Mouse (Mus musculus): Measurements from ENCODE around the gene Olfr810. TPM values are rescaled to one million over a fixed set of nuclear protein-coding genes. Genes with fewer than 3 reads are reported as not detected.

The Olfr810 gene
- not detected for total RNA-seq (2018; cell fraction: chromatin; rRNA removed)
- not detected for total RNA-seq (2018; cell fraction: cytosol; rRNA removed)
- not detected for total RNA-seq (2018; cell fraction: nucleus; rRNA removed)
- not detected in 3 replicates for polyA plus RNA-seq (2018)

DNA sequence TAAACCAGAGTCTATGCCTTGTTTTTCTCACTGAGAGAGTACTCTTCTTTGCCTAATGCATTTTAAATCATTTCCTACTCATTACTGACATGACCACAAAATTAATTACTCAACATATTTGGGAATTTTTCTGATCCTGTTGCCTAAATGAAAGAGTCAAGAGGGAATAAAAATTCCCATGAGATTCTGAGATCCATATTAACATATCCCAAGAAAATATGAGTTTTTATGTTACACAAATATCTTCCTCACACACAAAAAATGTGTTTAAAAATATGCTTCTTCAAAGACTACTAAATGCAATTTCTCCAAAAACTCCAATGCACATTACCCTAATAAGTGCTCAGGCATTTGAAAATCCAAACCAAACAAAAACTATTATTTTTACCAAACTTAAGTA lies at the start of gene Olfr810:
Gene Olfr810 (minus strand): TSS at position 101 of the 400 bp plus-strand sequence.
- Histone ChIP-seq H3K4me3 (ENCODE audit: inconsistent target) (no peak within 1 kb of the TSS), H3K36me3 (ENCODE audit: inconsistent target) (no peaks in the 10 kb centered on the region), H3K79me2 (ENCODE audit: inconsistent target) (no peaks in the 10 kb centered on the region), H3K27ac (no peak within 1 kb of the TSS)

DNA sequence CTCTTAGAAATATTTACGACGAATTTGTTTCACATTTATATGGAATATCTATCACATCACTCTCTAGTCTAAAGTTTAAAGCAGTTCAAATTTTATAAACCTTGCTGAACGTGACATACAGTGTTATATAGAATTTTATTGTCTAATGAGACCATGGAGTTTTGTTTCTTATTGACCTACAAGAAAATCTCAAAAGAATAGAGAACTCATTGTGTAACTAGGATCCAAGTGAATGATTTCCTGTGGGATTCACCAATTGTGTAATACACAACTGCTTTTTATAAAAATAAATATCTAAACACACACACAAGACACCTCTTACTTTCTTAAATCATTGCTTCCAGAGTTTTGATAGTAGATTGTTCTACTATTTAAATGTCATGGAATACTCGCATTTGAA lies 9.6 kb upstream of the Olfr810 start, which contains the start of gene Olfr811:
Gene Olfr811 (minus strand): TSS at position 101 of the 400 bp plus-strand sequence.
- Histone ChIP-seq H3K4me3 (ENCODE audit: inconsistent target) (no peak within 1 kb of the TSS), H3K36me3 (ENCODE audit: inconsistent target) (no peaks in the 10 kb centered on the region), H3K27ac (no peak within 1 kb of the TSS), H3K79me2 (ENCODE audit: inconsistent target) (no peaks in the 10 kb centered on the region)
- 73% methylated on average over 4 of the region's 4 CpGs for WGBS (ENCODE audit: missing documents)

DNA sequence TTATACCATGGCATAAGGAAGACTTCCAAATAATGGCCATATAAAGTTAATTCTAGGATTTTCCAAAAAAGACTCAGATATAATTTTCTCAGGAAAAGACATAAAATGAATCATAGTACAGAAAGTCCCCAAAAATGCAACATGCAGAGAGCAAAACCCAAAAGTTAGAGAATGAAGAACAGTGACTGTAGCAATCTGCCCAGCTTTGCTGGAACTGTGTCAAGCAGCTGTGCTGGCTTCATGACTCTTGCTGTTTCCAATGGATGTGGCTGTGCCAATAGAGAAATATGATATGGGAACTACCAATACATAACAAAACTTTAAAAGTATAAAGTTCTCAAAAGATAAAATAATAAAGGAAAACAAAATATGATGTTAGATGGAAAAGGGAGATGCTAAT lies 16.6 kb downstream of the Olfr810 start:
- Histone ChIP-seq H3K27ac (no peak overlapping the region), H3K36me3 (ENCODE audit: inconsistent target) (no peaks in the 10 kb centered on the region), H3K79me2 (ENCODE audit: inconsistent target) (no peaks in the 10 kb centered on the region), H3K4me3 (ENCODE audit: inconsistent target) (no peak overlapping the region)

DNA sequence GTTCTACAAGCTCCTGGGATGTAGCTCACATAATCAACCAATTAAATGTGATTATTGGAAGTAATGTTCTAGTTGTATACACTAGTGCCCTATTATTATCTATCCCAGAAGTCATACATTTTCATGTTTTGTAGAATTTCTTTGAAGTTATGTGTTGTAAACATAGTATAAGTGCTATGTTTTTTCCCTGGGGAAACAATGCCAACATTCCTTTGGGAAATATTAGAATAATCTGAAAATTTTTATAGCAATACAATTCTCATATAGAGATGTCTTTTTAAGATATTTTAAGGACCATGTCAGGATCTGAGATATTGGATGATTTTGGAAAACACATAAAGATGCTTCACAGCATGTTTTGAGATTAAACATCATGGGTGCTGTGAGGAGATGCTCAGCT lies 20.4 kb downstream of the Olfr810 start, which contains the start of gene Olfr809:
Gene Olfr809 (plus strand): TSS at position 301 of the 400 bp plus-strand sequence.
- no peak within 1 kb of the TSS for H3K4me3 ChIP-seq (ENCODE audit: inconsistent target)
- no peaks in the 10 kb centered on the region for H3K79me2 ChIP-seq (ENCODE audit: inconsistent target)
- no peaks in the 10 kb centered on the region for H3K36me3 ChIP-seq (ENCODE audit: inconsistent target)
- no peak within 1 kb of the TSS for H3K27ac ChIP-seq

DNA sequence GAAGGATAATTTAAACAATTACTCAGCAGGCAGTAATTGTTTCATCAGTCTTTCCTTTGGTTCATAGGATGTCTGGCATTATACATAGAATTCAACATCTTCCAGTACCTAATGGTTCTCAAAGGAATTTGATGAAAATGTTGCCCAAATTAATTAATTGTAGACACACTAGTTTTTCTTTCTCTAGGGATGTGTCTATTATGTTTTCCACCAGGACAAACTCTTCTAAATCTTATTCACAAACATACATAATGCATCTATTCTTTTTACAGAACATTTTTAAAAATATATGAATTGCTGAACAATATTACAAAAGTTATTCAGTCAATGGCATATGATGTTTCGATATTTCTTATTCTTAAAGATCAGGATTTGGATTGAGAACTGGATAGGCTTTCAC lies 29.5 kb downstream of the Olfr810 start, which contains the start of gene Olfr808:
Gene Olfr808 (plus strand): TSS at position 301 of the 400 bp plus-strand sequence.
- 100% methylated on average over 1 of the region's 1 CpGs for WGBS (ENCODE audit: missing documents)
- no peaks in the 10 kb centered on the region for H3K36me3 ChIP-seq (ENCODE audit: inconsistent target)
- no peak within 1 kb of the TSS for H3K27ac ChIP-seq
- no peak within 1 kb of the TSS for H3K4me3 ChIP-seq (ENCODE audit: inconsistent target)
- no peaks in the 10 kb centered on the region for H3K79me2 ChIP-seq (ENCODE audit: inconsistent target)

DNA sequence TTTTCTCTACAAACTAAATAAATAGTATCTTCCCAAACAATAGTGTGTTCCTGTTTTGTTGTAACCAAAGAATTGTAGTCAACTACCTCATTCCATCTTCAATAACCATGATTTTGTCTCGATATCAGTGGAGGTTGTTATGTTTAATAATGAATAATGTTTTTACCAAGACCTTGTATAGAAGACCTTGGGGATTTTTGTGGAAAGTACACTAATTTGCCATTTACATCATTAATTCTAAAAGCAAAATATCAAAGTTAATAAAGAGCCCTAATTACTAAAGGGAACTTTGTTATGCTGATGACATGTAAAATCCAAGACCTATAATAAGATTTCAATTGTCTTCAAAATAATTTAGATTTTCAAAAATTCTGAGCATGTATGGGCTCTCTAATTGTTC lies 37.0 kb downstream of the Olfr810 start, which contains the start of gene Olfr807:
Gene Olfr807 (minus strand): TSS at position 101 of the 400 bp plus-strand sequence.
- H3K36me3 ChIP-seq (ENCODE audit: inconsistent target) = no peaks in the 10 kb centered on the region
- WGBS (ENCODE audit: missing documents) = 57% methylated on average over 1 of the region's 1 CpGs
- no peak within 1 kb of the TSS for H3K27ac ChIP-seq
- no peaks in the 10 kb centered on the region for H3K79me2 ChIP-seq (ENCODE audit: inconsistent target)
- no peak within 1 kb of the TSS for H3K4me3 ChIP-seq (ENCODE audit: inconsistent target)

DNA sequence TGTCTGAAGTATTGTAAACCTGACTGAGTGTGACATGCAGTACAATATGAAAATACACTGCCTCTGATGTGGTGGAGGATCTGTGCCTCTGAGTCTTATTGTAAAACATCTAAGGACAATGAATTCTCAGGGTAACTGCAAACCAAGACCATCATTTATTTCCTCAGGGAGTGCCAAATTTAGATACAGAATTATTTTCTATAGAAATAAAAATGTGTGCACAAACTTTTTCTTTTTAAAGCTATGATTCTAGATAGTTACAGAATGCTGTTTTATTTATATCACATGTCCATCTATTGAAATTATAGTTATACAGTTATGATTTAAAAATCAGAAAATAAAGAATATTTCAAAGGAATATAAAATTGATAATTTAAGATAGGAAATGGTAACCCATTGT lies 52.9 kb downstream of the Olfr810 start, which contains the start of gene Olfr806:
Gene Olfr806 (minus strand): TSS at position 101 of the 400 bp plus-strand sequence.
- Histone ChIP-seq H3K4me3 (ENCODE audit: inconsistent target) (no peak within 1 kb of the TSS), H3K27ac (no peak within 1 kb of the TSS), H3K36me3 (ENCODE audit: inconsistent target) (no peaks in the 10 kb centered on the region), H3K79me2 (ENCODE audit: inconsistent target) (no peaks in the 10 kb centered on the region)

Other genes with a start within 250 kb of the Olfr810 start
- gene Olfr794, start 227.3 kb downstream of the Olfr810 start, polyA plus RNA-seq (2018) = not detected in 3 replicates
- not detected in 3 replicates for gene Olfr796, start 182.3 kb downstream of the Olfr810 start, polyA plus RNA-seq (2018)
- gene Olfr798, start 167.0 kb downstream of the Olfr810 start, polyA plus RNA-seq (2018) = not detected in 3 replicates
- gene Olfr799, start 157.4 kb downstream of the Olfr810 start, polyA plus RNA-seq (2018) = not detected in 3 replicates
- gene Olfr800, start 137.2 kb downstream of the Olfr810 start, polyA plus RNA-seq (2018) = not detected in 3 replicates
- not detected in 3 replicates for gene Olfr801, start 121.1 kb downstream of the Olfr810 start, polyA plus RNA-seq (2018)
- gene Olfr802, start 106.7 kb downstream of the Olfr810 start, polyA plus RNA-seq (2018) = not detected in 3 replicates
- not detected in 3 replicates for gene Olfr803, start 100.6 kb downstream of the Olfr810 start, polyA plus RNA-seq (2018)
- gene Olfr804, start 91.7 kb downstream of the Olfr810 start, polyA plus RNA-seq (2018) = not detected in 3 replicates
- not detected in 3 replicates for gene Olfr805, start 65.5 kb downstream of the Olfr810 start, polyA plus RNA-seq (2018)
- gene Olfr806, start 53.0 kb downstream of the Olfr810 start, polyA plus RNA-seq (2018) = not detected in 3 replicates
- gene Olfr807, start 37.1 kb downstream of the Olfr810 start, polyA plus RNA-seq (2018) = not detected in 3 replicates
- not detected in 3 replicates for gene Olfr808, start 29.4 kb downstream of the Olfr810 start, polyA plus RNA-seq (2018)
- not detected in 3 replicates for gene Olfr809, start 20.3 kb downstream of the Olfr810 start, polyA plus RNA-seq (2018)
- not detected in 3 replicates for gene Olfr811, start 9.5 kb upstream of the Olfr810 start, polyA plus RNA-seq (2018)
- not detected in 3 replicates for gene Olfr812, start 51.2 kb upstream of the Olfr810 start, polyA plus RNA-seq (2018)
- gene Olfr813, start 60.5 kb upstream of the Olfr810 start, polyA plus RNA-seq (2018) = not detected in 3 replicates
- not detected in 3 replicates for gene Olfr814, start 84.9 kb upstream of the Olfr810 start, polyA plus RNA-seq (2018)
- gene Olfr815, start 111.0 kb upstream of the Olfr810 start, polyA plus RNA-seq (2018) = not detected in 3 replicates
- not detected in 3 replicates for gene Olfr816, start 120.7 kb upstream of the Olfr810 start, polyA plus RNA-seq (2018)
- not detected in 3 replicates for gene Olfr818, start 154.2 kb upstream of the Olfr810 start, polyA plus RNA-seq (2018)
- not detected in 3 replicates for gene Olfr819, start 172.3 kb upstream of the Olfr810 start, polyA plus RNA-seq (2018)
- gene Olfr247, start 181.2 kb upstream of the Olfr810 start, polyA plus RNA-seq (2018) = not detected in 3 replicates
- not detected in 3 replicates for gene Gm10310, start 190.1 kb upstream of the Olfr810 start, polyA plus RNA-seq (2018)
- not detected in 3 replicates for gene Olfr820, start 217.7 kb upstream of the Olfr810 start, polyA plus RNA-seq (2018)
- not detected in 3 replicates for gene Olfr821, start 235.4 kb upstream of the Olfr810 start, polyA plus RNA-seq (2018)

Data from macrophage (primary cell).